9 mouse cellular contexts compared by ENCODE assay signal in the genomic region with DNA sequence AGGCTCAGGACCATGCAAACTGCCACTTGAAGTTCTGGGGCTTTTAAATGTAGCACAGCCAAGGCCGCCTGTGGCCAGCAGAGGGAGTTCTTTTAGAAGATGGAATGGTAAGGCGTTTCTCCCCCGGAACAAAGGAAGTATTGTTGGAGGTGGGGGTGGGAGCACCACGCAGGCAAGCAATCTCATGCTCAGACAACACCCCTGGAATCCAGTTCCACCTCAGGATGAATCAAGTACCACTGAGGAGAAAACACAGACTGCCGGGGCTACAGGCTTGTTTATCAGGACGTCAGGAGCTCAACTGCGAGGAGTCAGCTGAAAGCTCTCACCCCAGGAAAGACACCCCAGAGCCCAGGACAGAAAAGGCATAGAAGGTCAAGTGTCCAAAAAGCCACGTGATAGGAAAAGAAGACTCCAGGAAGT. TPM values are rescaled to one million over a fixed set of nuclear protein-coding genes. Genes with fewer than 3 reads are reported as not detected.
A peak's percentile ranks its signal among the peaks of the same experiment; 100 is the strongest.
DNase-seq lines count a peak whose midpoint lies in the region; ATAC-seq and TF ChIP-seq lines count a peak whose summit lies in the region.
"Had no signal": no experiment of that assay in that cellular context is flagged by ENCODE, and none has a peak within 500 bp of the region (broad histone marks: within the 10 kb centered on the region; RNA-seq: fewer than 3 reads in every experiment).

No protein-coding gene starts in this region.

- H3K27ac ChIP-seq in cerebellum, adult 2 months (ENCODE audit: insufficient read depth, low read length), result peak overlapping the region; percentile 26; the same call in 1 of the 2 replicates
- peak overlapping the region; percentile 91 for H3K27ac ChIP-seq in forebrain, postnatal 0 days (ENCODE audit: low read depth, low read length)
- H3K27ac ChIP-seq: neural tube, embryonic 12.5 days had no signal

- no peak for TF ChIP-seq POLR2A in cerebellum, adult 2 months (IDR thresholded peaks at IDR 0.05; ENCODE audit: borderline replicate concordance, insufficient read depth, low read length)

- H3K4me1 ChIP-seq in cerebellum, adult 2 months (ENCODE audit: control insufficient read depth, insufficient read depth, low read length), result peaks cover 13% of the 10 kb centered on the region
- H3K4me1 ChIP-seq in forebrain, postnatal 0 days (ENCODE audit: insufficient read depth), result peaks cover 14% of the 10 kb centered on the region; the same call in 1 of the 2 replicates

- peak; percentile 74 for DNase-seq in Muller cell, postnatal 12 days (ENCODE audit: inconsistent ontology term)
- peak; percentile 63 to 71 for DNase-seq in cerebellum, adult 2 months
- DNase-seq in forebrain, postnatal 0 days, result peak; percentile 75
- DNase-seq in heart, postnatal 4 days, result peak; percentile 82
- peak; percentile 71 for DNase-seq in layer of hippocampus, adult 9-11 months
- peak; percentile 87 for DNase-seq in lung, postnatal 10 days
- peak; percentile 65 to 74 for DNase-seq in right cerebral cortex, postnatal 10 days (ENCODE audit: low spot score in 2 of 2)

- no peaks in the 10 kb centered on the region for H3K36me3 ChIP-seq in forebrain, postnatal 0 days (ENCODE audit: insufficient read depth)
- H3K36me3 ChIP-seq: neural tube, embryonic 12.5 days had no signal

- no peak overlapping the region for H3K4me2 ChIP-seq in forebrain, postnatal 0 days (ENCODE audit: low read depth)
- H3K4me2 ChIP-seq: neural tube, embryonic 12.5 days had no signal

- no peak overlapping the region for H3K9ac ChIP-seq in forebrain, postnatal 0 days
- H3K9ac ChIP-seq: neural tube, embryonic 12.5 days had no signal

- peak; percentile 66 for TF ChIP-seq CTCF in cerebellum, adult 2 months (IDR thresholded peaks at IDR 0.05; ENCODE audit: borderline replicate concordance, insufficient read depth, low read depth, low read length)
- TF ChIP-seq CTCF in forebrain, postnatal 0 days (IDR thresholded peaks at IDR 0.05; ENCODE audit: low read depth), result peak; percentile 68

- WGBS in cerebellum, adult 2 months, result 22% methylated on average over 8 of the region's 8 CpGs
- 21% methylated on average over 8 of the region's 8 CpGs for WGBS in forebrain, postnatal 0 days

- no peaks in the 10 kb centered on the region for H3K9me3 ChIP-seq in forebrain, postnatal 0 days (ENCODE audit: low read length)
- H3K9me3 ChIP-seq: neural tube, embryonic 12.5 days had no signal

- no peaks in the 10 kb centered on the region for H3K27me3 ChIP-seq in cerebellum, adult 2 months (ENCODE audit: control insufficient read depth, insufficient read depth, low read length)
- no peaks in the 10 kb centered on the region for H3K27me3 ChIP-seq in forebrain, postnatal 0 days (ENCODE audit: insufficient read depth, low read length)
- H3K27me3 ChIP-seq: neural tube, embryonic 12.5 days had no signal

- ATAC-seq in forebrain, postnatal 0 days, result no peak
- no peak for ATAC-seq in monocyte, adult 5-6 weeks (replicated peaks; ENCODE audit: insufficient number of reproducible peaks, low FRiP score, low TSS enrichment, poor library complexity, severe bottlenecking)

- peak overlapping the region; percentile 27 for H3K4me3 ChIP-seq in cerebellum, adult 2 months (replicated peaks; ENCODE audit: insufficient read depth, low read depth, low read length)
- no peak overlapping the region for H3K4me3 ChIP-seq in forebrain, postnatal 0 days (ENCODE audit: low read depth, low read length)
- H3K4me3 ChIP-seq: neural tube, embryonic 12.5 days had no signal

RNA-seq across cellular contexts. Expression of a gene that starts 40.0 kb away (rescaled TPM):
- polyA plus RNA-seq in cerebellum, adult 2 months (2012; rRNA removed), result 70.5 and 83.0 TPM in 2 replicates
- 35.0 and 54.8 TPM in 2 replicates for total RNA-seq in forebrain, postnatal 0 days (2014; rRNA removed)
- 12.6 and 23.5 TPM in 2 replicates for polyA plus RNA-seq in forebrain, postnatal 0 days (2015; fragmentation: Nextera tagmentation; extraction: Ambion mirVana)
- total RNA-seq in heart, postnatal 4 days (2021), result 100 to 1,000 TPM; 107 to 108 TPM
- 53.5 to 127 TPM (median 61.9 TPM) in 3 replicates for total RNA-seq in monocyte, adult 5-6 weeks (2017)

RNA-seq across cellular contexts. Expression of a gene that starts 50.6 kb away (rescaled TPM):
- polyA plus RNA-seq in cerebellum, adult 2 months (2012; rRNA removed), result not detected in 2 replicates
- 0.29 TPM in 1 of 2 replicates, not detected in the other for total RNA-seq in forebrain, postnatal 0 days (2014; rRNA removed)
- polyA plus RNA-seq in forebrain, postnatal 0 days (2015; fragmentation: Nextera tagmentation; extraction: Ambion mirVana), result not detected in 2 replicates
- total RNA-seq in heart, postnatal 4 days (2021), result not detected
- 0.75 TPM in 1 of 3 replicates, not detected in the others for total RNA-seq in monocyte, adult 5-6 weeks (2017)
- polyA plus RNA-seq: neural tube, embryonic 12.5 days had no signal
